Mouse (Mus musculus): Measurements from ENCODE around the gene Slx4ip. TPM values are rescaled to one million over a fixed set of nuclear protein-coding genes. Genes with fewer than 3 reads are reported as not detected.
A peak's percentile ranks its signal among the peaks of the same experiment; 100 is the strongest.

The Slx4ip gene
- total and polyA plus RNA-seq, 3 experiments, result 1.3 to 2.5 TPM; not detected in 1

- Histone ChIP-seq H3K36me3 (ENCODE audit: control insufficient read depth in 1 of 2, insufficient read depth in 2 of 2, low read length in 2 of 2) (peaks cover 0 to 21% of the 10 kb centered on the region in 2 experiments; a peak in 2 of 4 replicates), H3K27ac (ENCODE audit: control insufficient read depth, low read depth, low read length) (peak overlapping the region; percentile 85), H3K9ac (ENCODE audit: control insufficient read depth, low read depth, low read length, poor library complexity, severe bottlenecking) (peak overlapping the region; percentile 88), H3K4me3 (ENCODE audit: control insufficient read depth in 1 of 2, insufficient read depth in 1 of 2, low read depth in 2 of 2, low read length in 2 of 2) (peak overlapping the region; percentile 71 to 90), H3K9me3 (replicated peaks; ENCODE audit: insufficient read depth, low read length) (no peaks in the 10 kb centered on the region), H3K4me1 (ENCODE audit: control insufficient read depth in 1 of 2, insufficient read depth in 2 of 2, low read length in 2 of 2) (peaks cover 3 to 11% of the 10 kb centered on the region in 2 experiments), H3K27me3 (ENCODE audit: control insufficient read depth in 1 of 2, insufficient read depth in 2 of 2, low read length in 2 of 2) (no peaks in the 10 kb centered on the region), H3K79me2 (ENCODE audit: control insufficient read depth, insufficient read depth, low read length, poor library complexity) (peaks cover 19% of the 10 kb centered on the region)
- DNase-seq (ENCODE audit: low read depth, low spot score), result peak; percentile 98
- TF ChIP-seq TBP (IDR thresholded peaks at IDR 0.05; ENCODE audit: low read depth, low read length), result peak; percentile 81; the same call in 1 of the 2 replicates
- TF ChIP-seq NELFE (IDR thresholded peaks at IDR 0.05; ENCODE audit: low read depth, low read length), result peak; percentile 67
- TF ChIP-seq ELF1 (IDR thresholded peaks at IDR 0.05; ENCODE audit: low read depth, low read length), result peak; percentile 94
- no peak for TF ChIP-seq MAX (IDR thresholded peaks at IDR 0.05; ENCODE audit: low read length)
- peak; percentile 96 for TF ChIP-seq HCFC1 (IDR thresholded peaks at IDR 0.05; ENCODE audit: low read depth, low read length)
- no peak for TF ChIP-seq RAD21 (IDR thresholded peaks at IDR 0.05; ENCODE audit: low read depth, low read length)
- no peak for TF ChIP-seq MAFK (IDR thresholded peaks at IDR 0.05; ENCODE audit: borderline replicate concordance, low read depth, low read length)
- no peak for TF ChIP-seq MXI1 (IDR thresholded peaks at IDR 0.05; ENCODE audit: low read depth, low read length)
- TF ChIP-seq ZMIZ1 (IDR thresholded peaks at IDR 0.05; ENCODE audit: low read depth, low read length), result peak; percentile 86
- TF ChIP-seq POLR2AphosphoS2 (IDR thresholded peaks at IDR 0.05; ENCODE audit: low read length), result peak; percentile 55; the same call in 1 of the 2 replicates
- no peak for TF ChIP-seq MEF2A (IDR thresholded peaks at IDR 0.05; ENCODE audit: extremely low read depth, insufficient replicate concordance, low read depth, low read length, poor library complexity, severe bottlenecking)
- no peak for TF ChIP-seq TAL1 (IDR thresholded peaks at IDR 0.05; ENCODE audit: low read length)
- no peak; the same call in 1 of the 2 replicates for TF ChIP-seq TCF12 (IDR thresholded peaks at IDR 0.05; ENCODE audit: low read depth, low read length)
- TF ChIP-seq SIN3A (IDR thresholded peaks at IDR 0.05; ENCODE audit: low read length), result peak; percentile 52
- TF ChIP-seq GATA1 (IDR thresholded peaks at IDR 0.05; ENCODE audit: low read depth, low read length), result peak; percentile 43; the same call in 1 of the 2 replicates
- no peak for TF ChIP-seq CTCF (IDR thresholded peaks at IDR 0.05 in 2 of 3, conservative IDR thresholded peaks at IDR 0.05 in 1 of 3; ENCODE audit: control insufficient read depth in 1 of 3, insufficient read depth in 1 of 3, low read depth in 2 of 3, low read length in 3 of 3, poor library complexity in 1 of 3, severe bottlenecking in 1 of 3)
- TF ChIP-seq EP300 (IDR thresholded peaks at IDR 0.05; ENCODE audit: low read depth in 1 of 2, low read length in 2 of 2), result 0 out of 4 replicates have a peak, but pooled peaks of 1 of the 2 experiments have one; percentile 38
- TF ChIP-seq CHD1 (IDR thresholded peaks at IDR 0.05; ENCODE audit: low read depth, low read length), result peak; percentile 91; the same call in 1 of the 2 replicates
- TF ChIP-seq MYB (IDR thresholded peaks at IDR 0.05; ENCODE audit: low read depth, low read length), result peak; percentile 94
- no peak for TF ChIP-seq UBTF (IDR thresholded peaks at IDR 0.05; ENCODE audit: borderline replicate concordance, insufficient read depth, low read depth, low read length)
- TF ChIP-seq ZKSCAN1 (IDR thresholded peaks at IDR 0.05; ENCODE audit: low read depth, low read length), result no peak; the same call in 1 of the 2 replicates
- peak; percentile 78 for TF ChIP-seq NRF1 (IDR thresholded peaks at IDR 0.05; ENCODE audit: insufficient read depth, low read depth, low read length, poor library complexity, severe bottlenecking)
- TF ChIP-seq MYC (IDR thresholded peaks at IDR 0.05; ENCODE audit: low read depth, low read length), result no peak; the same call in 1 of the 2 replicates
- TF ChIP-seq ETS1 (IDR thresholded peaks at IDR 0.05; ENCODE audit: low read depth, low read length), result 0 out of 2 replicates have a peak, but pooled peaks have one; percentile 56
- peak; percentile 98 for TF ChIP-seq KAT2A (conservative IDR thresholded peaks at IDR 0.05; ENCODE audit: low read depth, low read length)
- no peak for TF ChIP-seq POLR2AphosphoS5 (IDR thresholded peaks at IDR 0.05; ENCODE audit: borderline replicate concordance, low read depth, low read length)
- TF ChIP-seq USF1 (IDR thresholded peaks at IDR 0.05; ENCODE audit: low read depth, low read length), result no peak
- TF ChIP-seq MAZ (IDR thresholded peaks at IDR 0.05; ENCODE audit: low read depth, low read length), result no peak
- TF ChIP-seq JUND (IDR thresholded peaks at IDR 0.05; ENCODE audit: low read depth, low read length), result no peak
- peak; percentile 99 for TF ChIP-seq RCOR1 (IDR thresholded peaks at IDR 0.05; ENCODE audit: low read depth, low read length)
- no peak for TF ChIP-seq CHD2 (IDR thresholded peaks at IDR 0.05; ENCODE audit: low read length)
- peak; percentile 98 for TF ChIP-seq ZNF384 (IDR thresholded peaks at IDR 0.05; ENCODE audit: low read depth, low read length)
- no peak for TF ChIP-seq SMC3 (IDR thresholded peaks at IDR 0.05; ENCODE audit: low read depth, low read length)
- TF ChIP-seq BHLHE40 (IDR thresholded peaks at IDR 0.05; ENCODE audit: borderline replicate concordance, low read depth, low read length), result no peak
- no peak for TF ChIP-seq ZC3H11A (IDR thresholded peaks at IDR 0.05; ENCODE audit: low read depth, low read length)
- TF ChIP-seq USF2 (IDR thresholded peaks at IDR 0.05; ENCODE audit: borderline replicate concordance in 1 of 2, insufficient read depth in 1 of 2, low read depth in 1 of 2, low read length in 2 of 2), result no peak
- no peak for TF ChIP-seq GABPA (IDR thresholded peaks at IDR 0.05; ENCODE audit: low read depth, low read length)
These were observed 943 bp downstream of the Slx4ip start for GRCm38 (mm10) chr2:136891951-136892371.

Data from MEL (cell line).